Mouse (Mus musculus): ENCODE data around the gene Olfr307.
"Not testable (repeated sequence)": the region's sequence is repeated elsewhere in the genome, so short reads cannot be mapped to it uniquely, and the experiment has no call there.

DNA sequence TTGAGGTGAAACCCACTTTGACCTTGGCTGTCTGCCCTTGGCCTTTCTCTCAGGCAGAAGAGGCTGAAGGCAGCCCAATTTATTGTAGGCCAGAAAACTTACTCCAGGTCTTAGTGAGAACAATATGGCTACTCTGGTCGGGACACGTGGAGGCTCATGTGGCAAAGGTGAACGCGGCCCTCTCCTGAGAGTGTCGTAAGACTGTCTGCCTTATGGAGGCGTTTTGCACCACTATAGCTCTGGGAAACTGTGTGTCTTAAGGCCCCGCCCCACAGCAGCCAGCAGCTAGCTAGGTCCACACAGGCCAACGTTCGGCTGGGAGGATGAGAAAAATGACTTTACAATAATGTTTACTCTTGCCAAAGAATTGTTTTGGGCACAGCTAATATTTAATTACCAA lies 8.9 kb upstream of the Olfr307 start:
- not testable (repeated sequence) for TF ChIP-seq CTCF (IDR thresholded peaks at IDR 0.05; ENCODE audit: extremely low read depth, insufficient read length, insufficient replicate concordance, low read depth, low read length); POLR2A (IDR thresholded peaks at IDR 0.05; ENCODE audit: low read depth, low read length)
